Mouse (Mus musculus) right cerebral cortex, postnatal 4 days (tissue): Measurements from ENCODE around the gene Pmpcb.
"Not testable (repeated sequence)": the region's sequence is repeated elsewhere in the genome, so short reads cannot be mapped to it uniquely, and the experiment has no call there.

Experiments
- DNase-seq: peaks from one replicate; pipeline ENCODE4 v3.0.0-alpha.2; 2022

The Pmpcb gene

GRCm38 (mm10) chr5:21736956-21737585 lies at the start of gene Pmpcb:
TSS of gene Pmpcb (plus strand) at chr5:21737141.
- peak; percentile 91 for DNase-seq

- no peak for DNase-seq
These were observed 44.7 kb upstream of the Pmpcb start for GRCm38 (mm10) chr5:21692230-21692629.

GRCm38 (mm10) chr5:21693372-21693870 lies 43.5 kb upstream of the Pmpcb start:
- DNase-seq = no peak

- DNase-seq = no peak
These were observed 42.0 kb upstream of the Pmpcb start for GRCm38 (mm10) chr5:21694854-21695490.

- not testable (repeated sequence) for DNase-seq
These were observed 37.4 kb upstream of the Pmpcb start for GRCm38 (mm10) chr5:21699555-21699954.

- DNase-seq = no peak
These were observed 36.6 kb upstream of the Pmpcb start for GRCm38 (mm10) chr5:21700272-21700821.

GRCm38 (mm10) chr5:21700934-21701333 lies 36.0 kb upstream of the Pmpcb start:
- no peak for DNase-seq

GRCm38 (mm10) chr5:21701351-21702008 lies 35.5 kb upstream of the Pmpcb start, which contains the start of gene Napepld:
TSS of gene Napepld (minus strand) at chr5:21701396.
- DNase-seq = peak; percentile 96

- DNase-seq = no peak
These were observed 35.0 kb upstream of the Pmpcb start for GRCm38 (mm10) chr5:21702009-21702364.

GRCm38 (mm10) chr5:21702873-21703475 lies 34.0 kb upstream of the Pmpcb start:
- DNase-seq = no peak

- no peak for DNase-seq
These were observed 33.2 kb upstream of the Pmpcb start for GRCm38 (mm10) chr5:21703708-21704107.

- no peak for DNase-seq
These were observed 30.4 kb upstream of the Pmpcb start for GRCm38 (mm10) chr5:21706546-21706945.

- not testable (repeated sequence) for DNase-seq
These were observed 28.9 kb upstream of the Pmpcb start for GRCm38 (mm10) chr5:21708011-21708410.

- no peak for DNase-seq
These were observed 24.7 kb upstream of the Pmpcb start for GRCm38 (mm10) chr5:21712127-21712715.

- no peak for DNase-seq
These were observed 22.5 kb upstream of the Pmpcb start for GRCm38 (mm10) chr5:21714447-21714846.

GRCm38 (mm10) chr5:21717165-21717715 lies 19.7 kb upstream of the Pmpcb start:
- no peak for DNase-seq

- DNase-seq = no peak
These were observed 18.4 kb upstream of the Pmpcb start for GRCm38 (mm10) chr5:21718546-21718945.

GRCm38 (mm10) chr5:21719209-21719608 lies 17.7 kb upstream of the Pmpcb start:
- DNase-seq = no peak

GRCm38 (mm10) chr5:21724427-21724826 lies 12.5 kb upstream of the Pmpcb start:
- no peak for DNase-seq

GRCm38 (mm10) chr5:21724872-21725271 lies 12.1 kb upstream of the Pmpcb start:
- no peak for DNase-seq

- no peak for DNase-seq
These were observed 7.8 kb upstream of the Pmpcb start for GRCm38 (mm10) chr5:21729107-21729506.

GRCm38 (mm10) chr5:21732177-21732911 lies 4.6 kb upstream of the Pmpcb start:
- no peak for DNase-seq
